Mouse (Mus musculus): Measurements from ENCODE around the gene Rhox3f.
"Not testable (repeated sequence)": the region's sequence is repeated elsewhere in the genome, so short reads cannot be mapped to it uniquely, and the experiment has no call there.

- TF ChIP-seq MAX (IDR thresholded peaks at IDR 0.05); CTCF (IDR thresholded peaks at IDR 0.05; ENCODE audit: control insufficient read depth, insufficient read depth, insufficient read length); MYOD1 (IDR thresholded peaks at IDR 0.05; ENCODE audit: control insufficient read depth, insufficient read length, low read depth); USF1 (IDR thresholded peaks at IDR 0.05; ENCODE audit: low read depth); FOSL1 (IDR thresholded peaks at IDR 0.05; ENCODE audit: insufficient read depth, low read length, poor library complexity, severe bottlenecking): not testable (repeated sequence)
Observed at GRCm38 (mm10) chrX:37541719-37542118, 39.1 kb upstream of the Rhox3f start, which contains the start of gene Rhox3e.

Measured in C2C12 (cell line).